Mouse (Mus musculus) kidney, adult 2 months (tissue): ENCODE data around the gene Gna13.

ENCODE experiments used
- CTCF ChIP-seq: fragments of 200-500 bp; conservative IDR thresholded peaks from 2 replicates; pipeline ENCODE4 v1.5.1; 2011; ENCODE audit warnings: low read depth, mild to moderate bottlenecking, control low read depth, low read length, moderate library complexity, mixed read lengths; ENCODE audit not compliant: insufficient read depth, insufficient read length
- POLR2A ChIP-seq: fragments of 200-500 bp; IDR thresholded peaks from one replicate; pipeline ENCODE4 v1.6.1; 2011; ENCODE audit warnings: low read depth, low read length, control low read depth

GRCm38 (mm10) chr11:109357171-109357570, 5.5 kb upstream of the Gna13 start:
- TF ChIP-seq CTCF = no peak
- no peak for TF ChIP-seq POLR2A
